Mouse (Mus musculus) kidney, postnatal 25 days (tissue): ENCODE results near the gene Apba3.
A peak's percentile ranks its signal among the peaks of the same experiment; 100 is the strongest.

Experiments used
- DNase-seq, 2 experiments: peaks; one replicate each; pipeline ENCODE4 v3.0.0; 2021; ENCODE audit warnings: mixed read lengths in 2 of 2

Apba3 gene

GRCm38 (mm10) chr10:81306837-81307682 is 40.3 kb downstream of the Apba3 start:
- no peak for DNase-seq

- no peak for DNase-seq
Observed at GRCm38 (mm10) chr10:81309571-81309970, 42.8 kb downstream of the Apba3 start.

GRCm38 (mm10) chr10:81313581-81313980 is 46.8 kb downstream of the Apba3 start:
- DNase-seq = peak in 1 of 2 experiments; percentile 46

GRCm38 (mm10) chr10:81314201-81314600 is 47.4 kb downstream of the Apba3 start:
- DNase-seq = no peak

GRCm38 (mm10) chr10:81315587-81315986 is 48.8 kb downstream of the Apba3 start:
- DNase-seq = no peak

GRCm38 (mm10) chr10:81316338-81317060 is 49.7 kb downstream of the Apba3 start:
- DNase-seq = peak; percentile 58 to 66

- DNase-seq = peak; percentile 72 to 87
Observed at GRCm38 (mm10) chr10:81317273-81317672, 50.5 kb downstream of the Apba3 start.

GRCm38 (mm10) chr10:81318589-81319329 is 52.0 kb downstream of the Apba3 start:
- DNase-seq = peak; percentile 57 to 80

- DNase-seq = peak in 1 of 2 experiments; percentile 59
Observed at GRCm38 (mm10) chr10:81319330-81319699, 52.6 kb downstream of the Apba3 start.

- DNase-seq = peak; percentile 98
Observed at GRCm38 (mm10) chr10:81319741-81320549, 53.2 kb downstream of the Apba3 start.

- peak; percentile 100 for DNase-seq
Observed at GRCm38 (mm10) chr10:81320550-81321347, 54.0 kb downstream of the Apba3 start, which contains the start of gene Cactin. Cactin (plus strand) TSS chr10:81321103.

GRCm38 (mm10) chr10:81321436-81321835 is 54.7 kb downstream of the Apba3 start:
- DNase-seq = no peak

GRCm38 (mm10) chr10:81322444-81322843 is 55.7 kb downstream of the Apba3 start:
- DNase-seq = peak in 1 of 2 experiments; percentile 65
